Mouse (Mus musculus) erythroblast, embryonic 14.5 days (primary cell): ENCODE measurements around the gene Fam120b.

Experiments
- GATA1 ChIP-seq: IDR thresholded peaks from 2 replicates; pipeline ENCODE4 v1.6.1; 2012; ENCODE audit warnings: low read length, inconsistent platforms, mixed read lengths
- TAL1 ChIP-seq: IDR thresholded peaks from 3 replicates; pipeline ENCODE4 v1.6.1; 2012; ENCODE audit warnings: low read length, inconsistent platforms, mixed read lengths

- TF ChIP-seq GATA1 = no peak
- TF ChIP-seq TAL1 = no peak
Observed at GRCm38 (mm10) chr17:15420021-15420603, 24.1 kb downstream of the Fam120b start.
